Mouse (Mus musculus): ENCODE measurements around the gene A830018L16Rik. TPM values are rescaled to one million over a fixed set of nuclear protein-coding genes. Genes with fewer than 3 reads are reported as not detected.

A830018L16Rik gene
- total and polyA plus RNA-seq, 3 experiments = not detected

- DNase-seq (ENCODE audit: low read depth, low spot score) = no peak
- Histone ChIP-seq H3K27me3 (ENCODE audit: control insufficient read depth in 1 of 2, insufficient read depth in 2 of 2, low read length in 2 of 2) (no peaks in the 10 kb centered on the region), H3K9me3 (replicated peaks; ENCODE audit: insufficient read depth, low read length) (no peaks in the 10 kb centered on the region), H3K4me1 (ENCODE audit: control insufficient read depth in 1 of 2, insufficient read depth in 2 of 2, low read length in 2 of 2) (no peaks in the 10 kb centered on the region), H3K79me2 (ENCODE audit: control insufficient read depth, insufficient read depth, low read length, poor library complexity) (no peaks in the 10 kb centered on the region), H3K36me3 (ENCODE audit: control insufficient read depth in 1 of 2, insufficient read depth in 2 of 2, low read length in 2 of 2) (no peaks in the 10 kb centered on the region), H3K4me3 (ENCODE audit: control insufficient read depth in 1 of 2, insufficient read depth in 1 of 2, low read depth in 2 of 2, low read length in 2 of 2) (no peak overlapping the region), H3K9ac (ENCODE audit: control insufficient read depth, low read depth, low read length, poor library complexity, severe bottlenecking) (no peak overlapping the region), H3K27ac (ENCODE audit: control insufficient read depth, low read depth, low read length) (no peak overlapping the region)
- TF ChIP-seq NRF1 (IDR thresholded peaks at IDR 0.05; ENCODE audit: insufficient read depth, low read depth, low read length, poor library complexity, severe bottlenecking) (no peak), POLR2A (IDR thresholded peaks at IDR 0.05; ENCODE audit: control insufficient read depth in 1 of 2, insufficient read depth in 1 of 2, low read depth in 1 of 2, low read length in 2 of 2, poor library complexity in 1 of 2) (no peak), MYC (IDR thresholded peaks at IDR 0.05; ENCODE audit: low read depth, low read length) (no peak), ELF1 (IDR thresholded peaks at IDR 0.05; ENCODE audit: low read depth, low read length) (no peak), ZC3H11A (IDR thresholded peaks at IDR 0.05; ENCODE audit: low read depth, low read length) (no peak), UBTF (IDR thresholded peaks at IDR 0.05; ENCODE audit: borderline replicate concordance, insufficient read depth, low read depth, low read length) (no peak), CTCF (IDR thresholded peaks at IDR 0.05 in 2 of 3, conservative IDR thresholded peaks at IDR 0.05 in 1 of 3; ENCODE audit: control insufficient read depth in 1 of 3, insufficient read depth in 1 of 3, low read depth in 2 of 3, low read length in 3 of 3, poor library complexity in 1 of 3, severe bottlenecking in 1 of 3) (no peak), ZNF384 (IDR thresholded peaks at IDR 0.05; ENCODE audit: low read depth, low read length) (no peak), MAZ (IDR thresholded peaks at IDR 0.05; ENCODE audit: low read depth, low read length) (no peak), ETS1 (IDR thresholded peaks at IDR 0.05; ENCODE audit: low read depth, low read length) (no peak), TAL1 (IDR thresholded peaks at IDR 0.05; ENCODE audit: low read length) (no peak), SIN3A (IDR thresholded peaks at IDR 0.05; ENCODE audit: low read length) (no peak), MXI1 (IDR thresholded peaks at IDR 0.05; ENCODE audit: low read depth, low read length) (no peak), POLR2AphosphoS5 (IDR thresholded peaks at IDR 0.05; ENCODE audit: borderline replicate concordance, low read depth, low read length) (no peak), POLR2AphosphoS2 (IDR thresholded peaks at IDR 0.05; ENCODE audit: low read length) (no peak)
Measured at GRCm38 (mm10) chr1:11588305-11588704, 174.4 kb downstream of the A830018L16Rik start.

- Histone ChIP-seq H3K9me3 (replicated peaks; ENCODE audit: insufficient read depth, low read length) (no peaks in the 10 kb centered on the region), H3K27me3 (ENCODE audit: control insufficient read depth in 1 of 2, insufficient read depth in 2 of 2, low read length in 2 of 2) (no peaks in the 10 kb centered on the region), H3K36me3 (ENCODE audit: control insufficient read depth in 1 of 2, insufficient read depth in 2 of 2, low read length in 2 of 2) (no peaks in the 10 kb centered on the region), H3K4me3 (ENCODE audit: control insufficient read depth in 1 of 2, insufficient read depth in 1 of 2, low read depth in 2 of 2, low read length in 2 of 2) (no peak overlapping the region), H3K79me2 (ENCODE audit: control insufficient read depth, insufficient read depth, low read length, poor library complexity) (no peaks in the 10 kb centered on the region), H3K27ac (ENCODE audit: control insufficient read depth, low read depth, low read length) (no peak overlapping the region), H3K4me1 (ENCODE audit: control insufficient read depth in 1 of 2, insufficient read depth in 2 of 2, low read length in 2 of 2) (no peaks in the 10 kb centered on the region), H3K9ac (ENCODE audit: control insufficient read depth, low read depth, low read length, poor library complexity, severe bottlenecking) (no peak overlapping the region)
- DNase-seq (ENCODE audit: low read depth, low spot score) = no peak
- TF ChIP-seq JUND (IDR thresholded peaks at IDR 0.05; ENCODE audit: low read depth, low read length) (no peak), HCFC1 (IDR thresholded peaks at IDR 0.05; ENCODE audit: low read depth, low read length) (no peak)
Measured at GRCm38 (mm10) chr1:11650137-11650536, 236.2 kb downstream of the A830018L16Rik start.
